Mouse (Mus musculus): ENCODE measurements around the gene G6pd2.

Gene G6pd2

GRCm38 (mm10) chr5:61808516-61808915 lies at the start of gene G6pd2:
Gene G6pd2 (plus strand): TSS chr5:61808816.
- DNase-seq (ENCODE audit: low read depth): no peak

GRCm38 (mm10) chr5:61764214-61764613 lies 44.4 kb upstream of the G6pd2 start:
- no peak for DNase-seq (ENCODE audit: low read depth)

- no peak for DNase-seq (ENCODE audit: low read depth)
These were observed 24.4 kb downstream of the G6pd2 start for GRCm38 (mm10) chr5:61832935-61833551.

GRCm38 (mm10) chr5:61843891-61844290 lies 35.3 kb downstream of the G6pd2 start:
- DNase-seq (ENCODE audit: low read depth): no peak

Data from NIH3T3 (cell line).